Mouse (Mus musculus): ENCODE results near the gene Duoxa2. TPM values are rescaled to one million over a fixed set of nuclear protein-coding genes. Genes with fewer than 3 reads are reported as not detected.

Gene Duoxa2
- total RNA-seq, 2 experiments from 2014 or later, result not detected

DNA sequence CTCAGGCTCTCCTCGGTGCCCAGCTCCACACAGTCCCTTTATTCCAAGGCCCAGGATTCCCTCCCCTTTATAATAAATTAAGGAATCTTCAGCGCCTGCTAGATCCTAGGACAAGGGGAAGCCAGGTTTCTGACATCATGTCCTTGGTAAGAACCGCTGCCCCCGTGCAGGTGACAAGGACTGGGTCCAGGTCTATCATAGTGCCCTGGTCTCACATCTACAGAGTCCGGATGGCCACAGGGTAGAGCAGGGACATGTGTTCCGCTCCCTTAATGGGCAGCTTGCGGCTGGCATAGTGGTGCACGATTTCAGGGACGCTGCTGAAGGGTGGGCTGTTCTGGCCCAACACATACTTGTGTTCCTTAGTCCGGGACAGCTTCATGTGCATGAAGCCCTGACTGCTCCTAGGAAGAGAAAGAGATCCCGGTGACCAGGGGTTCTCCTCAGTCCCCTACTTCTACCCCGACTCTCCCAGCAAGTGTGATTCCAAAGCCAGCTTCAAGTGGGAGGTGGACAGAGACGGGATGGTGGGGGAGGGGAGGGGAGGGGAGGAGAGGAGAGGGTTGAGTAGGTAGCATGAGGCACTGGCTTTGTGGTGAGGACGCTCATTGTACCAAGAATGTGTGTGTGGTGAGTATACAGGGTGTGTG, 50.6 kb downstream of the Duoxa2 start:
- peak; percentile 16 for ATAC-seq (replicated peaks; ENCODE audit: low FRiP score, low TSS enrichment, poor library complexity, severe bottlenecking)

DNA sequence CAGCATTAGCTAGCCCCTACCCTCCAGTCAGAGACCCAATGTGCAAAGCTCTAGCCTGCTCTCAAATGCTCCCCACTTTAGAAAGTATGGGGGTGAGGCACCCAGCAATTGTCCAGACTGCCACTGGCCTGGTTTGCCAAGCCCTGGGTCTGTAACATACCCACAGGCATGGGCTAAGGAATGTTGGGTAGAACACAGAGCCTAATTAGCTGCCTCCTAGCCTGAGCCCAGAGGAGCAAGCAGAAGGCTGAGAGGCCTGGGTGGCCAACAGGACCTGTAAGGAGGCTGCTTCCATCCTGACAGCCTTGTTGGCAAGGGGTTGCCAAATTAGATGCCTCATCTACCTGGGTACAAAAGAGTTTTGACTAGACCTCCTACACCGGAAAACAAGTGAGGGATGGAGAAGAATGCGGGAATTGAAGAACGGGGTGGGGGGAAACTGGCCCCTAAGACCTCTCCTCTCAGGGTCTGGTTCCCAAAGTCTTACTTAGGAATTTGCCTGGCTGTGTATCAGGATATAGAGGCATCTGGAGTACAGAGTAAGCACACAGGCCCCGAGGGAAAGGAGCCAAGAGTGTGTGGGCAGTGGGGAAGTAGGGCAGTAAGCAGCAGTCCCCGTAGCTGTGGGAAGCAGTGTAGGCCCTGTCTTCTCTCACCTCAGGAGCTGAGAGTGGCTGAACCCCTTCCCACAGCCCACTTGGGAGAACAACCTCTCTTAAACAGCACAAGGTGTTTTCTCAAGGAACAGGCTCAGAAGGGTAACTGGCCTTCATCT, 52.6 kb downstream of the Duoxa2 start:
- ATAC-seq (replicated peaks; ENCODE audit: low FRiP score, low TSS enrichment, poor library complexity, severe bottlenecking), result no peak

DNA sequence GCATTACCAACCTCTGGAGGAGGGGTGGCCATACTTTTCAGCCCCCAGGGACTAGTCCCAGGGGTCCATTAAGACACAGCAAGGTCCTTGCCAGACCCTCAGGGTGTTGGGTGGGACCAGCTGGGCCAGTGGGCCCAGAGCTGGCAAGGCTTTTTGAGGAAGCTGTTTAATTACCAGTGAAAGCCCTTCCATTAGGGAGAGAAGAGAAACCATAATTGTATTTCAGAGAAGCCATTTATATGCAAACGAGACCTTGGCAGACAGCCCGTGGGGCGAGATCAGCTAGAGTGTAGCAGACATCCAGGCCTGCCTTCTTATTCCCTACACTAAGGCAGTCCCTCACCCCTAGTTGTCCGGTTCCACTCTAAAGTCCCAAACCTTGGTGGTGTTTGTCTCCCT, 53.2 kb downstream of the Duoxa2 start:
- no peak for ATAC-seq (replicated peaks; ENCODE audit: low FRiP score, low TSS enrichment, poor library complexity, severe bottlenecking)

Other genes starting within 250 kb of the Duoxa2 start
- gene Spg11, start 180.5 kb upstream of the Duoxa2 start, total RNA-seq (2014; fragmentation: Nextera tagmentation), result 9.8 and 13.1 TPM in 2 replicates
- 9.8 and 11.7 TPM in 2 replicates for gene Spg11, start 180.5 kb upstream of the Duoxa2 start, total RNA-seq (2017)
- gene B2m, start 151.2 kb upstream of the Duoxa2 start, total RNA-seq (2014; fragmentation: Nextera tagmentation), result 1,448 and 1,509 TPM in 2 replicates
- gene B2m, start 151.2 kb upstream of the Duoxa2 start, total RNA-seq (2017), result 1,672 and 1,891 TPM in 2 replicates
- not detected in 2 replicates for gene Trim69, start 138.2 kb upstream of the Duoxa2 start, total RNA-seq (2014; fragmentation: Nextera tagmentation)
- gene Trim69, start 138.2 kb upstream of the Duoxa2 start, total RNA-seq (2017), result 0.76 and 1.1 TPM in 2 replicates
- gene Patl2, start 112.7 kb upstream of the Duoxa2 start, total RNA-seq (2014; fragmentation: Nextera tagmentation), result not detected in 2 replicates
- gene Patl2, start 112.7 kb upstream of the Duoxa2 start, total RNA-seq (2017), result not detected in 2 replicates
- not detected in 2 replicates for gene Terb2, start 112.6 kb upstream of the Duoxa2 start, total RNA-seq (2014; fragmentation: Nextera tagmentation)
- not detected in 2 replicates for gene Terb2, start 112.6 kb upstream of the Duoxa2 start, total RNA-seq (2017)
- gene Sord, start 64.2 kb upstream of the Duoxa2 start, total RNA-seq (2014; fragmentation: Nextera tagmentation), result 89.6 and 95.4 TPM in 2 replicates
- gene Sord, start 64.2 kb upstream of the Duoxa2 start, total RNA-seq (2017), result 115 and 122 TPM in 2 replicates
- not detected in 2 replicates for gene Duox2, start 451 bp upstream of the Duoxa2 start, total RNA-seq (2014; fragmentation: Nextera tagmentation)
- not detected in 2 replicates for gene Duox2, start 451 bp upstream of the Duoxa2 start, total RNA-seq (2017)
- gene Duoxa1, start 14.8 kb downstream of the Duoxa2 start, total RNA-seq (2014; fragmentation: Nextera tagmentation), result not detected in 2 replicates
- gene Duoxa1, start 14.8 kb downstream of the Duoxa2 start, total RNA-seq (2017), result not detected in 2 replicates
- gene Duox1, start 16.8 kb downstream of the Duoxa2 start, total RNA-seq (2014; fragmentation: Nextera tagmentation), result not detected in 2 replicates
- not detected in 2 replicates for gene Duox1, start 16.8 kb downstream of the Duoxa2 start, total RNA-seq (2017)
- gene Shf, start 70.3 kb downstream of the Duoxa2 start, total RNA-seq (2014; fragmentation: Nextera tagmentation), result 5.2 and 8.7 TPM in 2 replicates
- 1.6 and 13.8 TPM in 2 replicates for gene Shf, start 70.3 kb downstream of the Duoxa2 start, total RNA-seq (2017)
- gene Slc28a2, start 127.6 kb downstream of the Duoxa2 start, total RNA-seq (2014; fragmentation: Nextera tagmentation), result 3.5 and 11.6 TPM in 2 replicates
- 3.2 and 4.5 TPM in 2 replicates for gene Slc28a2, start 127.6 kb downstream of the Duoxa2 start, total RNA-seq (2017)
- gene Gm14085, start 186.0 kb downstream of the Duoxa2 start, total RNA-seq (2014; fragmentation: Nextera tagmentation), result 0.28 TPM in 1 of 2 replicates, not detected in the other
- 0.14 TPM in 1 of 2 replicates, not detected in the other for gene Gm14085, start 186.0 kb downstream of the Duoxa2 start, total RNA-seq (2017)

Data from megakaryocyte-erythroid progenitor cell, adult 5-6 weeks (primary cell).